Mouse (Mus musculus) ES-E14 (cell line): ENCODE data around the gene Usp29. TPM values are rescaled to one million over a fixed set of nuclear protein-coding genes. Genes with fewer than 3 reads are reported as not detected.

Experiments
- DNase-seq: peaks from one replicate; pipeline ENCODE4 v3.0.0-alpha.2; 2013; ENCODE audit warnings: low read depth, low spot score
- H3K27ac ChIP-seq: 2 replicates; pipeline ENCODE4 v1.5.1; 2012; ENCODE audit warnings: low read depth, mild to moderate bottlenecking, low read length, moderate library complexity, mixed read lengths; ENCODE audit not compliant: poor library complexity, insufficient read depth, severe bottlenecking
- H3K36me3 ChIP-seq: 2 replicates; pipeline ENCODE4 v1.6.1; 2012; ENCODE audit warnings: mild to moderate bottlenecking, low read length, moderate library complexity, mixed read lengths; ENCODE audit not compliant: control insufficient read depth, poor library complexity, insufficient read depth, severe bottlenecking
- H3K4me1 ChIP-seq, 2 experiments: fragments of 150-350 bp in 1 of 2; sonication (generic) in 1 of 2; 2 replicates each; pipeline ENCODE4 v1.6.1; 2012; ENCODE audit warnings: low read length in 2 of 2, mild to moderate bottlenecking in 1 of 2, mixed read lengths in 1 of 2; ENCODE audit not compliant: control insufficient read depth in 2 of 2, insufficient read depth in 2 of 2, poor library complexity in 1 of 2
- H3K4me3 ChIP-seq, 2 experiments: fragments of 150-350 bp in 1 of 2; sonication (generic) in 1 of 2; 2 replicates each; pipeline ENCODE4 v1.5.1; 2012; ENCODE audit warnings: low read length in 2 of 2, low read depth in 1 of 2, mild to moderate bottlenecking in 1 of 2, mixed read lengths in 1 of 2; ENCODE audit not compliant: insufficient read depth in 1 of 2, poor library complexity in 1 of 2, severe bottlenecking in 1 of 2
- H3K9ac ChIP-seq: 2 replicates; pipeline ENCODE4 v1.6.1; 2012; ENCODE audit warnings: low read depth, mild to moderate bottlenecking, low read length, mixed read lengths; ENCODE audit not compliant: poor library complexity, insufficient read depth, severe bottlenecking
- H3K9me3 ChIP-seq: fragments of 150-350 bp; sonication (generic); 2 replicates; pipeline ENCODE4 v1.6.1; 2012; ENCODE audit warnings: low read depth, mild to moderate bottlenecking, low read length; ENCODE audit not compliant: control insufficient read depth, insufficient read depth
- CHD2 ChIP-seq: IDR thresholded peaks from 2 replicates; pipeline ENCODE4 v1.6.1; 2014; ENCODE audit warnings: mild to moderate bottlenecking, low read depth, low read length, inconsistent platforms
- HCFC1 ChIP-seq: IDR thresholded peaks from 2 replicates; pipeline ENCODE4 v1.6.1; 2012; ENCODE audit warnings: low read length, inconsistent platforms, borderline replicate concordance; ENCODE audit not compliant: insufficient read depth
- MAFK ChIP-seq: IDR thresholded peaks from 2 replicates; pipeline ENCODE4 v1.6.1; 2014; ENCODE audit warnings: mild to moderate bottlenecking, low read depth, low read length, inconsistent platforms; ENCODE audit not compliant: insufficient read depth
- ZC3H11A ChIP-seq: IDR thresholded peaks from 2 replicates; pipeline ENCODE4 v1.6.1; 2012; ENCODE audit warnings: low read depth, mild to moderate bottlenecking, inconsistent platforms, low read length, borderline replicate concordance
- ZNF384 ChIP-seq: IDR thresholded peaks from 2 replicates; pipeline ENCODE4 v1.6.1; 2012; ENCODE audit warnings: low read depth, low read length, inconsistent platforms
- in situ Hi-C, 2 experiments: fragments of 600-800 bp; cut with MboI; formaldehyde crosslinking; loops; one replicate each; pipeline ENCODE4 v1.15.1; 2025; ENCODE audit warnings: low sequenced_read_pairs in 2 of 2, inconsistent platforms in 1 of 2; ENCODE audit not compliant: unreplicated experiment in 2 of 2
- total RNA-seq: library from RNA; depleted of rRNA; stranded (reverse); fragments of 300-350 nt; gene quantifications from 2 replicates; pipeline ENCODE4 v1.2.3, GENCODE M21; 2012

Usp29 gene
- total RNA-seq, 1 experiment = 4.5 TPM

DNA sequence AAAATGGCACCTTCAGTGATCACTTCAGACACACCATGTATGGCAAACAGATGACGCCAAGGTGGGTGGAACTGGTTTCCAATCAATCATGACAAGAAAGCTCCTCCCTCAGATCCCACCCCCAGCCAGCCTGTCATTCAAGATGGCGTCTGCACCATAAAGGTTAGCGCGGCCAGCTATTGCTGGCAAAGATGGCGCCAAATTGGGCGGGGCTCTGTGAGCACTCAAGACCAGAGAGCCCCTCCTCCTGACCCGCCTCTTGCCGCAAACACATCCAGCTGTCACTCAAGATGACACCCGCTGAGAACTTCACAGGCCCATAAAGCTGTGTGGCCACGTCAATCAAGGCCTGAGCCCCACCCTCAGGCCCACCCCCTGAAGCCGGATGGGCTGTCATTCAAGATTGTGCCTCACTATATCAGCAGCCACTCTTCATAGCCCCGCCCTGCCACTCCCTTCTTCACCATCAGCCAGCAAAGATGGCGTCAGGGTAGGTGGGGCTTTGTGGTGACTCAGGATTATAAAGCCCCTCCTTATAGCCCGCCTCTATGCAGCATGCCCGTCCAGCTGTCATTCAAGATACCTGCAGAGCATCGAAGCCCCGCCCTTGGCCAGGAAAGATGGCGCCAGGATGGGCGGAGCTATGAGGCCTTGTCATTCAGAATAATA is 2.0 kb upstream of the Usp29 start:
- Histone ChIP-seq H3K9ac (peak overlapping the region; percentile 57; the same call in 1 of the 2 replicates), H3K36me3 (no peaks in the 10 kb centered on the region), H3K27ac (peak overlapping the region; percentile 91), H3K4me3 (peak overlapping the region; percentile 63 to 79), H3K9me3 (no peaks in the 10 kb centered on the region; the same call in 1 of the 2 replicates), H3K4me1 (no peaks in the 10 kb centered on the region)
- TF ChIP-seq ZNF384 (no peak), HCFC1 (no peak), MAFK (0 out of 2 replicates have a peak, but pooled peaks have one; percentile 31)
- in situ Hi-C loops = loop anchor here (10.0 to 25.0 kb wide), 2 partner anchors 141 to 144 kb away; no protein-coding TSS in a partner anchor
- DNase-seq = peak; percentile 89

- H3K9ac ChIP-seq = peak overlapping the region; percentile 88
- no peaks in the 10 kb centered on the region for H3K4me1 ChIP-seq
- no peaks in the 10 kb centered on the region for H3K36me3 ChIP-seq
- no peak for TF ChIP-seq CHD2
- TF ChIP-seq ZNF384 = no peak
- H3K27ac ChIP-seq = peak overlapping the region; percentile 82
- no peaks in the 10 kb centered on the region; the same call in 1 of the 2 replicates for H3K9me3 ChIP-seq
- in situ Hi-C loops = loop anchor here (10.0 to 25.0 kb wide), 2 partner anchors 142 to 144 kb away; no protein-coding TSS in a partner anchor
- DNase-seq = peak; percentile 83
- peak overlapping the region; percentile 73 to 78 for H3K4me3 ChIP-seq
Measured at GRCm38 (mm10) chr7:6729061-6729817, 1.1 kb upstream of the Usp29 start.

GRCm38 (mm10) chr7:6730801-6731200 is 423 bp downstream of the Usp29 start:
- DNase-seq = no peak
- Histone ChIP-seq H3K27ac (no peak overlapping the region), H3K4me3 (peak overlapping the region; percentile 4 to 50; a peak in 3 of 4 replicates), H3K9ac (no peak overlapping the region), H3K36me3 (no peaks in the 10 kb centered on the region), H3K4me1 (no peaks in the 10 kb centered on the region), H3K9me3 (no peaks in the 10 kb centered on the region; the same call in 1 of the 2 replicates)
- no peak for TF ChIP-seq ZNF384
- TF ChIP-seq HCFC1 = no peak
- no peak for TF ChIP-seq MAFK
- TF ChIP-seq ZC3H11A = no peak
- TF ChIP-seq CHD2 = no peak
- in situ Hi-C loops = loop anchor here in 1 of 2 experiments (25.0 kb wide), 1 partner anchor 144 kb away; no protein-coding TSS in a partner anchor

- DNase-seq = no peak
- H3K27ac ChIP-seq = no peak overlapping the region
- H3K9me3 ChIP-seq = no peaks in the 10 kb centered on the region; the same call in 1 of the 2 replicates
- no peaks in the 10 kb centered on the region for H3K4me1 ChIP-seq
- no peak overlapping the region for H3K4me3 ChIP-seq
- H3K36me3 ChIP-seq = no peaks in the 10 kb centered on the region
- no peak overlapping the region for H3K9ac ChIP-seq
- in situ Hi-C loops = loop anchor here in 1 of 2 experiments (25.0 kb wide), 1 partner anchor 144 kb away; no protein-coding TSS in a partner anchor
- TF ChIP-seq CHD2 (no peak), MAFK (no peak), ZC3H11A (no peak), HCFC1 (no peak), ZNF384 (no peak)
Measured at GRCm38 (mm10) chr7:6731373-6731772, 995 bp downstream of the Usp29 start.
